Mouse (Mus musculus) liver, postnatal 0 days (tissue): ENCODE results near the gene Gabbr2.
A peak's percentile ranks its signal among the peaks of the same experiment; 100 is the strongest.

Source experiments
- CTCF ChIP-seq: sonication (generic); IDR thresholded peaks from 2 replicates; pipeline ENCODE4 v1.5.1; 2016; ENCODE audit warnings: antibody characterized with exemption, low read depth
- EP300 ChIP-seq: IDR thresholded peaks from 2 replicates; pipeline ENCODE4 v1.6.1; 2016; ENCODE audit warnings: antibody characterized with exemption, low read depth, mild to moderate bottlenecking

DNA sequence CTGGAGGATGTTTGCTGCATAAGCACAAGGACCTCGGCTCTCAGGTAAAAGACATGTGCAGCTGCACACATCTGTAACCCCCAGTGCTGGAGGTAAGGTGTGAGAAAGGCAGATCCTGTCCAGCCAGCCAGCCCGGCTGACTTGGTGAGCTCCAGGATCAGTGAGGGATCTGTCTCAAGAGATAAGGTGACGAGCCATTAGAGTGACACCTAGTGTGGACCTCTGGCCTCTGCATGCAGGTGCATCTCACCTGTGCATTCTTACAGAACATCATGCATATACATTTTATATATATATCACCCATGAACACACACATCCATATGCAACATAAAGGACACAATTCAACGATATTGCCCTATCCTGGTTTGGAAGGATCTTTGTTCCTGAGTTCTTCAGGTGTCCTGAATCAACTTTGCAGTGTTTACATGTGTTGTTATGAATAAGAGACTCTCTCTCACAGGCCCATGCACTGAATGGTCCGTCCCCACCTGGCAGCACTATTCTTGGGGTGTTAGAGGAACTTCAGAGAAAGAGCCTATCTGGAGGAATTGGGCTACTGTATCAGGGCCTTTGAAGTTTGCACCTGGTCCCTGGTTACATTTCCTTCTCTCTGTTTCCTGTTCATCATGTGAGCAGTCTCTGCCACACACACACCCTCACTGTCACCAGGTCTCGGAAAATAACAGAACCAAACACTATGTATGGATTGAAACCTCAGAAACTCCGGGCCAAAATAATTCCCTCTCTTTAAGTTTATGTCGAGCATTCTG lies 9.1 kb upstream of the Gabbr2 start:
- TF ChIP-seq CTCF, result peak; percentile 47
- no peak for TF ChIP-seq EP300
